Mouse (Mus musculus) intestine, embryonic 16.5 days (tissue): ENCODE data around the gene Klrb1f. TPM values are rescaled to one million over a fixed set of nuclear protein-coding genes. Genes with fewer than 3 reads are reported as not detected.

Source experiments
- ATAC-seq: fragments of 200-750 bp; cut with Nextera tagmentation; 2 replicates; pipeline ENCODE4 v1.8.0; 2017; ENCODE audit warnings: moderate TSS enrichment, moderate library complexity
- H3K27ac ChIP-seq: fragments of 300-500 bp; sonication (generic); 2 replicates; pipeline ENCODE4 v1.5.1; 2014; ENCODE audit warnings: mild to moderate bottlenecking, low read length
- H3K27me3 ChIP-seq: fragments of 300-500 bp; sonication (generic); replicated peaks from 2 replicates; pipeline ENCODE4 v1.6.1; 2014; ENCODE audit warnings: low read length, control low read depth, mixed read lengths; ENCODE audit not compliant: control insufficient read depth, insufficient read depth
- H3K36me3 ChIP-seq: fragments of 300-500 bp; sonication (generic); 2 replicates; pipeline ENCODE4 v1.6.1; 2014; ENCODE audit warnings: low read length, control low read depth; ENCODE audit not compliant: control insufficient read depth, insufficient read depth
- H3K4me1 ChIP-seq: fragments of 300-500 bp; sonication (generic); 2 replicates; pipeline ENCODE4 v1.6.1; 2014; ENCODE audit warnings: low read length, control low read depth, mixed read lengths; ENCODE audit not compliant: control insufficient read depth, insufficient read depth
- H3K4me2 ChIP-seq: fragments of 300-500 bp; sonication (generic); 2 replicates; pipeline ENCODE4 v1.6.1; 2014; ENCODE audit warnings: low read depth, low read length, control low read depth
- H3K4me3 ChIP-seq: fragments of 300-500 bp; sonication (generic); 2 replicates; pipeline ENCODE4 v1.5.1; 2014; ENCODE audit warnings: mild to moderate bottlenecking, low read length
- H3K9ac ChIP-seq: fragments of 300-500 bp; sonication (generic); 2 replicates; pipeline ENCODE4 v1.6.1; 2014; ENCODE audit warnings: low read depth, low read length
- H3K9me3 ChIP-seq: fragments of 300-500 bp; sonication (generic); 2 replicates; pipeline ENCODE4 v1.6.1; 2016; ENCODE audit warnings: low read length, control low read depth; ENCODE audit not compliant: control insufficient read depth
- WGBS: fragments of 180-500 bp; shearing (Covaris S2); extraction: QIAGEN DNeasy Blood & Tissue Kit; methylation state at CpG from one replicate; pipeline ENCODE4 v1.1.7; 2014; 5-methylcytosine and 5-hydroxymethylcytosine counted together
- polyA plus RNA-seq: library from polyadenylated mRNA; unstranded; fragments of >200 nt; fragmentation: Nextera tagmentation; extraction: Ambion mirVana; gene quantifications from 2 replicates; pipeline ENCODE4 v1.2.1, GENCODE M21; 2015

Gene Klrb1f
- polyA plus RNA-seq, 1 experiment from 2014 or later, result 0.46 TPM

- H3K9me3 ChIP-seq, result no peaks in the 10 kb centered on the region
- H3K4me1 ChIP-seq, result no peaks in the 10 kb centered on the region
- no peak overlapping the region for H3K27ac ChIP-seq
- no peak overlapping the region for H3K9ac ChIP-seq
- H3K4me2 ChIP-seq, result no peak overlapping the region
- no peaks in the 10 kb centered on the region for H3K36me3 ChIP-seq
- ATAC-seq, result no peak
- WGBS, result 98% methylated on average over 2 of the region's 2 CpGs
- H3K4me3 ChIP-seq, result no peak overlapping the region
- H3K27me3 ChIP-seq, result no peaks in the 10 kb centered on the region
These were observed 4.2 kb upstream of the Klrb1f start for GRCm38 (mm10) chr6:129041470-129041869.

- Histone ChIP-seq H3K27me3 (no peaks in the 10 kb centered on the region), H3K4me3 (no peak overlapping the region), H3K4me2 (no peak overlapping the region), H3K9ac (no peak overlapping the region), H3K36me3 (no peaks in the 10 kb centered on the region), H3K4me1 (no peaks in the 10 kb centered on the region), H3K27ac (no peak overlapping the region), H3K9me3 (no peaks in the 10 kb centered on the region)
- no peak for ATAC-seq
These were observed 3.2 kb upstream of the Klrb1f start for GRCm38 (mm10) chr6:129042470-129042869.

- H3K27ac ChIP-seq, result no peak overlapping the region
- H3K36me3 ChIP-seq, result no peaks in the 10 kb centered on the region
- no peak overlapping the region for H3K4me2 ChIP-seq
- peaks cover 7% of the 10 kb centered on the region for H3K4me1 ChIP-seq
- WGBS, result 60% methylated on average over 4 of the region's 4 CpGs
- ATAC-seq, result no peak
- no peak overlapping the region for H3K9ac ChIP-seq
- no peaks in the 10 kb centered on the region for H3K27me3 ChIP-seq
- no peaks in the 10 kb centered on the region for H3K9me3 ChIP-seq
- H3K4me3 ChIP-seq, result no peak overlapping the region
These were observed 2.7 kb downstream of the Klrb1f start for GRCm38 (mm10) chr6:129048381-129048780.

GRCm38 (mm10) chr6:129048857-129049473 is 3.3 kb downstream of the Klrb1f start:
- Histone ChIP-seq H3K4me1 (peaks cover 7% of the 10 kb centered on the region), H3K9ac (peak overlapping the region; percentile 65), H3K9me3 (no peaks in the 10 kb centered on the region), H3K36me3 (no peaks in the 10 kb centered on the region), H3K27ac (no peak overlapping the region), H3K4me2 (peak overlapping the region; percentile 67), H3K27me3 (no peaks in the 10 kb centered on the region), H3K4me3 (peak overlapping the region; percentile 51)
- ATAC-seq, result peak; percentile 94
- under 1% methylated on average over 13 of the region's 13 CpGs for WGBS

- no peak overlapping the region for H3K9ac ChIP-seq
- H3K4me2 ChIP-seq, result peak overlapping the region; percentile 51
- H3K36me3 ChIP-seq, result no peaks in the 10 kb centered on the region
- ATAC-seq, result peak; percentile 51
- WGBS, result 4% methylated on average over 8 of the region's 8 CpGs
- peaks cover 7% of the 10 kb centered on the region for H3K4me1 ChIP-seq
- peak overlapping the region; percentile 27; the same call in 1 of the 2 replicates for H3K4me3 ChIP-seq
- H3K27ac ChIP-seq, result no peak overlapping the region
- no peaks in the 10 kb centered on the region for H3K27me3 ChIP-seq
- no peaks in the 10 kb centered on the region for H3K9me3 ChIP-seq
These were observed 4.0 kb downstream of the Klrb1f start for GRCm38 (mm10) chr6:129049596-129050251.

DNA sequence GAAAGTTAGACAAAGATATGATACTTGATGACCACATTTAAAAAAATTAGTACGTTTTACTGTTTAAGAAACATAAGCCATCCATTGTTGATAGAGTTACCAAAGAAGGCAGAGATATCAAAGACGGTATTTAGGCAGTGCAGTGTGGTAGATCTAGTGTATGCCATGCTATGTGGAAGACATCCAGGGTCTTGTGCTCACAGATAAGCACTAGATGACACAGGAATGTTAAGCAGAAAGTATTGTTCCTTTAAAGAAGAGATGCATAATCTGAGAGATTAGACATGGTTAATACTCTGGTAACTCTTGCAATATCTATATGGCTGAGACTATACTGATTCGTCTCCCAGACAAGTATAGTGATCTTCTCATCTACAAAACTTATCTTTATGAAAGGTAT is 5.4 kb downstream of the Klrb1f start:
- H3K4me2 ChIP-seq, result no peak overlapping the region
- no peaks in the 10 kb centered on the region for H3K9me3 ChIP-seq
- peaks cover 7% of the 10 kb centered on the region for H3K4me1 ChIP-seq
- 83% methylated on average over 3 of the region's 3 CpGs for WGBS
- no peak overlapping the region for H3K27ac ChIP-seq
- H3K36me3 ChIP-seq, result no peaks in the 10 kb centered on the region
- no peak overlapping the region for H3K4me3 ChIP-seq
- no peak for ATAC-seq
- H3K27me3 ChIP-seq, result no peaks in the 10 kb centered on the region
- no peak overlapping the region for H3K9ac ChIP-seq

GRCm38 (mm10) chr6:129051731-129052130 is 6.0 kb downstream of the Klrb1f start:
- Histone ChIP-seq H3K4me3 (no peak overlapping the region), H3K9me3 (no peaks in the 10 kb centered on the region), H3K4me1 (peaks cover 7% of the 10 kb centered on the region), H3K9ac (no peak overlapping the region), H3K27ac (no peak overlapping the region), H3K4me2 (no peak overlapping the region), H3K36me3 (no peaks in the 10 kb centered on the region), H3K27me3 (no peaks in the 10 kb centered on the region)
- 78% methylated on average over 5 of the region's 5 CpGs for WGBS
- no peak for ATAC-seq

DNA sequence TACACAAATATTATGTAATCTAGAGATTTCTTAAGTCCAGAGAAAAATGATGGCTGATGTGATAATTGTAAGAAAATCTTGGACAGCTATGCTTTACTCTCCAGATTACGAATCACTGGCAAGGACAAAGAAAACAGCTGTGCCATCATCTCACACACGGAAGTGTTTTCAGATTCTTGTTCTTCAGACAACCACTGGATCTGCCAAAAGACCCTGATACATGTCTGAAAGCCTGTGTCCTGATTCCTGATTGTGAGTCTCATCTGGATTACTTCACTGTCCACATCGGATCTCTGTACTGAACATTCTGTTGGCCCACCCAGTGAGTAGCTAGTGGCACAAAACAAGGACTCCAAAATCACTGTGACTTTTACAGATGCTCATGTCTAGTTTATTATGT is 10.5 kb downstream of the Klrb1f start:
- Histone ChIP-seq H3K27ac (no peak overlapping the region), H3K4me3 (no peak overlapping the region), H3K4me2 (no peak overlapping the region), H3K27me3 (no peaks in the 10 kb centered on the region), H3K9ac (no peak overlapping the region), H3K4me1 (no peaks in the 10 kb centered on the region), H3K9me3 (no peaks in the 10 kb centered on the region), H3K36me3 (no peaks in the 10 kb centered on the region)
- 81% methylated on average over 3 of the region's 3 CpGs for WGBS
- ATAC-seq, result no peak

- H3K36me3 ChIP-seq, result no peaks in the 10 kb centered on the region
- H3K27me3 ChIP-seq, result no peaks in the 10 kb centered on the region
- ATAC-seq, result no peak
- H3K9ac ChIP-seq, result no peak overlapping the region
- no peak overlapping the region for H3K4me3 ChIP-seq
- H3K27ac ChIP-seq, result no peak overlapping the region
- no peak overlapping the region for H3K4me2 ChIP-seq
- no peaks in the 10 kb centered on the region for H3K9me3 ChIP-seq
- no peaks in the 10 kb centered on the region for H3K4me1 ChIP-seq
These were observed 12.3 kb downstream of the Klrb1f start for GRCm38 (mm10) chr6:129058013-129058412.

- Histone ChIP-seq H3K4me2 (no peak overlapping the region), H3K27ac (no peak overlapping the region), H3K27me3 (no peaks in the 10 kb centered on the region), H3K4me1 (no peaks in the 10 kb centered on the region), H3K9me3 (no peaks in the 10 kb centered on the region), H3K9ac (no peak overlapping the region), H3K4me3 (no peak overlapping the region), H3K36me3 (no peaks in the 10 kb centered on the region)
- WGBS, result 72% methylated on average over 3 of the region's 3 CpGs
- ATAC-seq, result no peak
These were observed 19.7 kb downstream of the Klrb1f start for GRCm38 (mm10) chr6:129065407-129065806.
